Mouse (Mus musculus): Measurements from ENCODE around the gene Dio3. TPM values are rescaled to one million over a fixed set of nuclear protein-coding genes. Genes with fewer than 3 reads are reported as not detected.

The Dio3 gene
- 4.1 and 4.5 TPM in 2 replicates for polyA plus RNA-seq (2012; rRNA removed)

GRCm38 (mm10) chr12:110278853-110279252, at the start of gene Dio3:
TSS of gene Dio3 (plus strand) at chr12:110279068.
- DNase-seq (ENCODE audit: low read depth): no peak

DNA sequence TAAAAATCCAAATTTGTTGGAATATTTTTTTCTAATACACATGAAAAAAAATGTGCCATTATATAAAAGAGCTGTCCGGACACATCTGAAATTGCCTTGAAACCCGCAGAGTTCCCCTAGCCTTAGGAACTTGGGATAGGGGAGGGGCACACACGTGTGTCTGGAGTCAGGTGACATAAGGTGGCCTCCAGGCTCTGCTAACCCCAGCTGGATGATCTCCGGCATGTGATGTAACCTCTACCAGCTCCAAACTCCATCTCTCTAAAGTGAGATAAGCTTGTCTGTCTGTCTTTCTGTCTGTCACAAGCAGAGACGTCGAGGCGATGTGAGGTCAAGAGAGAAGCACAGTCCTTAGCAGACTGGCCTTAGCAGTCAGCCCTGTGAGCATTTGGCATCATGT, 48.6 kb upstream of the Dio3 start:
- no peak for DNase-seq (ENCODE audit: low read depth)

- DNase-seq (ENCODE audit: low read depth): no peak
Observed at GRCm38 (mm10) chr12:110230767-110231166, 48.1 kb upstream of the Dio3 start.

GRCm38 (mm10) chr12:110231709-110232600, 46.9 kb upstream of the Dio3 start:
- DNase-seq (ENCODE audit: low read depth): no peak

- no peak for DNase-seq (ENCODE audit: low read depth)
Observed at GRCm38 (mm10) chr12:110235908-110236307, 43.0 kb upstream of the Dio3 start.

DNA sequence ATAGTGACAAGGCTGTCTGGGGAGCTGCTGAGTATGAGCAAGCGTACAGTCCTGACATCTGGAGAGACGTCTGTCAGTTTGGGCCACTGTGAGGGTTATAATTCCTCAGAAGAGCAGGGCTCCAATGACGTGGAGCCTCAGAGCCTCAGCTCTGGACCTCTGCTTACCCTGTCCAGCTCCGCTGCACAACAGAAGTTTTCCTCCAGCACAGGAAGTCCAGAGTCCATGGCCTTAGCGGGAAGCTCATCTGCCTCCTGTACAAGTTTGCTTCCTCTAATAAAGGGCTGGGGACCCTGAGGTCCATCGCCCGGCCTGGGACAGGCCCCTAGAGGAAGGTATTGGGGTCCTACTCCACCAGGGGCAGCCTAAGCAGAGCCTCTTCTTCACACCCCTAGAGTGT, 41.8 kb upstream of the Dio3 start:
- no peak for DNase-seq (ENCODE audit: low read depth)

GRCm38 (mm10) chr12:110239358-110239757, 39.5 kb upstream of the Dio3 start:
- DNase-seq (ENCODE audit: low read depth): no peak

DNA sequence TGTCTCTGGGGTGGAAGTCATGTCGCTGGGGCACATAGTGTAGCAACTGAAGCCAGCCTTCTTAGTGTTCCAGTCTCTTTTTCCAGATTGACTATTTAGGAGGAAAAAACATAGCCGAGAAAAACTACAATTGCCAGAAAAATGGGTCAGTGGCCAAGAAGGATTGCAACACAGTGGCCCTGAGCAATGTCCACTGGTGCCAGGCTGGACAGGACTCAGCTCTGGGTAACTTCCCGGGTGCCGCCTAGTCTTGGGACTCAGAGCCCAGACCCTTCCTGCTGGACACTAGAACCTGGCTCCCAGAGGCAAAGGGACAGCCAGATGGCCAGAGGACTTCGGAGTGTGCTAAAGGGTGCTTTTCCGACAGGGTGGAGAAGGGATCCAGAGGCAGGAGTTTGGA, 34.3 kb upstream of the Dio3 start:
- no peak for DNase-seq (ENCODE audit: low read depth)

- DNase-seq (ENCODE audit: low read depth): no peak
Observed at GRCm38 (mm10) chr12:110245461-110245860, 33.4 kb upstream of the Dio3 start.

DNA sequence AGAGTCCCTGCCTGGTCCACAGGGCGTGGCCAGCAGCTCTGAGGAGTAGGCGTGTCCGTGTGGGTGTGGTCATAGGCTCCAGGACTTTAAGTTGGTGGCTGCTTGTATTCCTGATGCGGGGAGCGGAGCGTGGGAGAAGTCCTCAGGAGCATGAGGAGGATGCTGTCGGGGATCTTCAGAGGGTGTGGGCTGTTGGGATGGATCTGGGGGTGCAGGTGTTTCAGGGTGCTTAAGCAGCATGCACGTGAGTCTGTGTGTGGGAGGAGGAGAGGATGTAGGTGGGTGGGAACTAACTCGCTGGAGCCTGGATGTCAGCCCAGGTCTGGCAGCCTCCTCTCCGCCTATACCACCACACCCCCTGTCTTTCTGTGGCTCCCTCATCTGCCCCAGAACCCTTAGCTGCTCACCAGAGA, 26.7 kb upstream of the Dio3 start:
- no peak for DNase-seq (ENCODE audit: low read depth)

- no peak for DNase-seq (ENCODE audit: low read depth)
Observed at GRCm38 (mm10) chr12:110255731-110256130, 23.1 kb upstream of the Dio3 start.

- no peak for DNase-seq (ENCODE audit: low read depth)
Observed at GRCm38 (mm10) chr12:110256478-110257220, 22.2 kb upstream of the Dio3 start.

- no peak for DNase-seq (ENCODE audit: low read depth)
Observed at GRCm38 (mm10) chr12:110268226-110268625, 10.6 kb upstream of the Dio3 start.

- no peak for DNase-seq (ENCODE audit: low read depth)
Observed at GRCm38 (mm10) chr12:110269686-110270085, 9.2 kb upstream of the Dio3 start.

DNA sequence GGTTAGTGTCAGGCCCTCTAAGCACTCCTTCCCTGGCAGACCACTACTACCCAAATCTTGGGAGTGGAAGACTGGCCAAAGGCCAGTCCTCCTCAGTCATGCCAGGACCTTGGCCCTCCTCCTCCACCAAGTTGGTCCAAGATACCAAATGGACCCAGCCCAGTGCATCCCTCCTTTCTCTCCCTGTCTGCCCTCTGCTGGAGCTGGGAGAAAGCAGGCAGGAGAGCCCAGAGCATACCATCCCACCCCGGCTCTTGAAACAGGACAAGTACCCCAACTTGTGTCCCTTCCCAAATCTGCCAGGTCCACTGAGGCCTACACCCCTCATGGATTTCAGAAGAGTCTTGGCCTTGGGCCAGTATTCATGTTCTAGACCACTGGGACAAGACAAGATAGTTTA, 2.8 kb upstream of the Dio3 start:
- no peak for DNase-seq (ENCODE audit: low read depth)

DNA sequence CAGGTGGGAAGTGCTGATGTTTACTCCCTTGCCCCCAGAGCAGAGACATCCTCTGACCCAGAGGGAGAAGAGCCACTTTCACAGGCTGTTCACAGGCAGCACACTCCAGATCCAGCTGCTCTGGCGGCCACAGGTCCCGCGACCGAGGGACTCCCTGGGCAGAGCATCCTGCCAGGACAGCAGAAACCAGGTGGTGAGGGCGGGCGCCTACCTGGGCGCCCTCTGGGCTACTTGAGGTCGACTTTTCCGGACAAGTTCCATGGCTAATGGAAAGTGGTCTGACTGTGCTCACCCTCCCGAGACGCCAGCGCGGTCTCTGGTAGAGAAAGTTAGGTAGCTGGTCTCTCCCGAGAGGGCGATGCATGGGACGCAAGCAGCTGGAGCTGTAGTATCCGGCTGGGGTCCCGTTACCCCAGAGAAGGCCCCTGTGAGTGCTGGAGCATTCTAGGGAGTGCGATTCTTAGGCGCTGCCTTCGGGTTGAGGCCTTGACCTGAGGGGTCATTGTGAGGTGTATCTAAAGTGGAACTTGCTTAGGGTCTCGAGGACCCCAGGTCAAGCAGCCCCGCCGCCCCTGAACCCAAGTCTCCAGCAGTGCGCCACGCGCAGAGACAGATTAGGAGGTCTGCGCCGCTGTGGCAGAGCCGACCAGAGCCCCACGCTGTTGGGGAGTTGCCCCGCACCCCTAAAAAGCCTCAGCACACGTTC, 1.5 kb upstream of the Dio3 start:
- no peak for DNase-seq (ENCODE audit: low read depth)

- DNase-seq (ENCODE audit: low read depth): no peak
Observed at GRCm38 (mm10) chr12:110277965-110278307, 932 bp upstream of the Dio3 start.

- DNase-seq (ENCODE audit: low read depth): no peak
Observed at GRCm38 (mm10) chr12:110280373-110280772, 1.5 kb downstream of the Dio3 start.

DNA sequence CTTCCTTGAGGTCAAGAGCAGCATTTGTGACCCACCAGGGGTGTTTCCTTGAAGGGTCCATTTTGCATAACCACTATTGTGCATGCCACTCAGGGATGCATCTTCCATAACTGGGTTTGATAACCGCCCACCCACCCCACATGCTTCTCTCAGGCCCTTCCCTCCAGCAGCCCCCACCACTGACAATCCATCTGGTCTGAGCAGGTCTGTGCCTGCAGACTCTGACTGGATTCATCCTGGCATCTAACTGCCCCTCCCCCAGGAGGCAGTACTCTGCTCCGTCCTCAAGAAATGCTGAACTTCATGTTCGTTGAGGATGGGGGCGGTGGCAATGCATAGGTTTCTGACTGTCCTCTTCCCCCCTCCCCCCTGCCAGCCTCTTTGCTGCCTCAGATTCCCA, 4.9 kb downstream of the Dio3 start:
- DNase-seq (ENCODE audit: low read depth): no peak

GRCm38 (mm10) chr12:110292816-110293215, 13.9 kb downstream of the Dio3 start:
- DNase-seq (ENCODE audit: low read depth): no peak

DNA sequence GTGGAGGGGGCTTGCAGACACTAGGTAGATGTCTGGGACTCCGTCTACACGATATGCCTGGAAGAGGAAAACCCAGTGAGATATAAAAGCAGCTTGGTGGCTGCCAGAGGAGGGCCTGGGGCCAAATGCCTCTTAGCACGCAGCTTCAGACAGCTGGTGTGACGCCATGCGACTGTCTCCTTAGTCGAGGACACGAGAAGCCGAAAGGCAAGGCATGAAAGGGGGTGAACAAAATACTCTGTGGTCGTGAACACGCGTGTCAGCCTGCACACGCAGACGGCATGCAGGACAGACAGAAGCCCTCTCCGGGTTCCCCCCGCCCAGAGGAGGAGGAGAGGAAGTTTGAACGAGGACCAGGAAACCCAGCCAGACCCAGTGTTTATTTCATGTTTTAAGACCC, 16.0 kb downstream of the Dio3 start:
- DNase-seq (ENCODE audit: low read depth): no peak

- no peak for DNase-seq (ENCODE audit: low read depth)
Observed at GRCm38 (mm10) chr12:110298653-110299052, 19.8 kb downstream of the Dio3 start.

DNA sequence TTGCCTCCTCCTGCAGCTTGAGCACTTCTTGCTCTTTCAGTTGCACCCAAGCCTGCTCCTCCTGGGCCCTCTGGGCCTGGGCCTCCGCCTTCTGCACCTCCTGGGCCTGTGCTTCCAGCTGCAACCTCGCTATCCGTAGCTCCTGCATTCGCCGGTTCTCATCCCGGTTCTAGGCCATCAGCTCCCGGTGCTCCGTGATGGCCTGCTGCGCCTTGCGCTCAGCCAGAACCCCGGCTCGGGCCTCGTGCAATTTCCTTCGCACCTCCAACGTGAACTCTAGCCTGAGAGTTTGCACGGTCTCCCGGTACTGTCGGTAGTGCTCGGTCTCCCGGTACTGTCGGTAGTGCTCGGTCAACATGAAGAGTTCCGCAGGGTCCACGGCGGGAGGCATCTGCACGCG, 40.8 kb downstream of the Dio3 start:
- no peak for DNase-seq (ENCODE audit: low read depth)
